Mouse (Mus musculus) Patski (cell line): ENCODE results near the gene Sptan1. TPM values are rescaled to one million over a fixed set of nuclear protein-coding genes. Genes with fewer than 3 reads are reported as not detected.
"Not testable (repeated sequence)": the region's sequence is repeated elsewhere in the genome, so short reads cannot be mapped to it uniquely, and the experiment has no call there.

Source experiments
- ATAC-seq: fragments of 100-300 bp; one replicate; pipeline ENCODE4 v1.8.0; 2021
- CTCF ChIA-PET: fragments of 350-600 bp; sonication (Branson Sonifier 250); formaldehyde crosslinking; loops from one replicate; lab custom pipeline; 2022; ENCODE audit warnings: inconsistent platforms; lab: Charles Lee
- POLR2A ChIA-PET: fragments of 350-600 bp; sonication (Branson Sonifier 250); formaldehyde crosslinking; loops from one replicate; lab custom pipeline; 2022; ENCODE audit warnings: antibody characterized with exemption, inconsistent platforms; lab: Charles Lee
- DNase-seq: peaks from one replicate; pipeline ENCODE4 v3.0.0-alpha.2; 2011; ENCODE audit warnings: low read depth, low spot score
- H3K27me3 ChIP-seq: fragments of 371-371 bp; one replicate; pipeline ENCODE4 v1.5.1; 2021
- CTCF ChIP-seq: fragments of 100-300 bp; IDR thresholded peaks from one replicate; pipeline ENCODE4 v1.5.1; 2021
- in situ Hi-C: fragments of 300-500 bp; cut with MboI; formaldehyde crosslinking; loops from 3 replicates; pipeline ENCODE4 v1.11.1; 2018; ENCODE audit warnings: low pct_unique_long_range_greater_than_20kb, mixed read lengths
- polyA plus RNA-seq: library from polyadenylated mRNA; unstranded; gene quantifications from one replicate; pipeline ENCODE4 v1.2.3, GENCODE M21; 2021

Sptan1 gene
- polyA plus RNA-seq, 1 experiment from 2014 or later: 597 TPM

GRCm38 (mm10) chr2:30037762-30038161 is 72.4 kb downstream of the Sptan1 start:
- ATAC-seq (no peak), DNase-seq (no peak)
- H3K27me3 ChIP-seq: no peaks in the 10 kb centered on the region
- no peak for TF ChIP-seq CTCF
- CTCF ChIA-PET: interaction anchor here (1.3 kb wide), 1 partner anchor 12 kb away, joined by 3 read pairs; no protein-coding TSS in a partner anchor
- POLR2A ChIA-PET: interaction anchor here (1.0 kb wide), 1 partner anchor 48 kb away, joined by 3 read pairs; no protein-coding TSS in a partner anchor
- in situ Hi-C loops: no loop called here

DNA sequence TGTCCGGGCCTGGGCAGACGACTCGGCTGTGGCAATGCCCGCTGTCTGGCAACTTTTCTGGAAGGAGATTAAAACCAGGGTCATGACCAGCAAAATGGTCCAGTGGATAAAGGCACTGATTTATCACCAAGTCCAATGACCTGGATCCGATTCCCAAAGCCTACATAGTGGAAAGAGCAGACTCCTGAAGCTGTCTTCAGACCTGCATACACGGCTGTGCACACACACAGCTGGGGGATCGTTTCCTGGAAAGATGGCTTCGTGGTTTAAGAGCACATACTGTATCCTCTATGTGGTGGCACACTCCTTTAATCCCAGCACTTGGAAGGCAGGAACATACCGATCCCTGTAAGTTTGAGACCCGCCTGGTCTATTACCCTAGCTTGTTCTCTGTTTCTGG is 73.0 kb downstream of the Sptan1 start:
- ChIA-PET POLR2A (no interaction called here), CTCF (no interaction called here)
- DNase-seq: no peak
- no peak for TF ChIP-seq CTCF
- in situ Hi-C loops: no loop called here
- ATAC-seq: no peak
- H3K27me3 ChIP-seq: no peaks in the 10 kb centered on the region

DNA sequence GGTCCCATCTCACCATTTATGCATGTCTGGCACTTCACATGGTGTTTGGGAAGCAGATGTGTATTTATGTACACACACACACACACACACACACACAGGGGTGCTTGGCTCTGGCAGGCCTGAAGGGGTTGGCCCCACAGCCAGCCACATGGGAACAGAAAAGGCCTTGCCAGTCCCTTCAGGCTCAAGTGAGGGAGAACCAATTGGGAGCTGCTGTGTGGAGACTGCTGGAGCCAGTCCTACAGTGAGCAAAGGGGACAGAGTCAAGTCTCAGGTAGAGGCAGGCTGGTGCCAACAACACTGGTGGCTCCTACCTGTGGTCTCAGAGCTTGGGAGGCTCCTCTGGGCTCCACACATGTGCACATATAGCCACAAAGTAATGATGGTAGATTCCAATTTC is 74.3 kb downstream of the Sptan1 start:
- ATAC-seq (no peak), DNase-seq (no peak)
- no peaks in the 10 kb centered on the region for H3K27me3 ChIP-seq
- ChIA-PET POLR2A (interaction anchor here (0.7 kb wide), 1 partner anchor 163 kb away, joined by 5 read pairs; no protein-coding TSS in a partner anchor), CTCF (no interaction called here)
- no peak for TF ChIP-seq CTCF
- in situ Hi-C loops: no loop called here

- no peak for DNase-seq
- TF ChIP-seq CTCF: no peak
- in situ Hi-C loops: no loop called here
- POLR2A ChIA-PET: interaction anchor here (0.6 to 1.6 kb wide), 2 partner anchors 10 to 52 kb away, joined by 3 to 4 read pairs; partner anchors contain the start of gene Zdhhc12
- CTCF ChIA-PET: interaction anchor here (1.5 to 1.8 kb wide), 3 partner anchors 10 to 26 kb away, joined by 3 to 4 read pairs (median 4); no protein-coding TSS in a partner anchor
- ATAC-seq: no peak
- H3K27me3 ChIP-seq: no peaks in the 10 kb centered on the region
Observed at GRCm38 (mm10) chr2:30042445-30042844, 77.1 kb downstream of the Sptan1 start.

DNA sequence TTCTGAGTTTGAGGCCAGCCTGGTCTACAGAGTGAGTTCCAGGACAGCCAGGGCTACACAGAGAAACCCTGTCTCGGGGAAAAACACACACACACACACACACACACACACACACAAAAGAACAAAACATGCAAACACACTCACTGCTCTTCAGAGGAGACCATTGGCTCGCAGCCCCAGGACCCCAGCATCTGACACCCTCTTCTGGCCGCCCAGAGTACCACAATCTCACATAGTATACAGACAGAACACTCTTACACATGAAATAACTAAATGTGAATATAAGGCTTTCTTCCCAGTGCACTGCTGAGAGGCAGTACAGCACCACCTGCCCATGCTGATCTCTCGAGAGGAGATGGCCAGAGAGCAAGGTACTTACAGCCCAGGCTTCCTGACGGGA is 79.2 kb downstream of the Sptan1 start:
- H3K27me3 ChIP-seq: no peaks in the 10 kb centered on the region
- CTCF ChIA-PET: interaction anchor here (1.0 kb wide), 1 partner anchor 11 kb away, joined by 3 read pairs; no protein-coding TSS in a partner anchor
- ATAC-seq (no peak), DNase-seq (no peak)
- POLR2A ChIA-PET: no interaction called here
- TF ChIP-seq CTCF: no peak
- in situ Hi-C loops: no loop called here

DNA sequence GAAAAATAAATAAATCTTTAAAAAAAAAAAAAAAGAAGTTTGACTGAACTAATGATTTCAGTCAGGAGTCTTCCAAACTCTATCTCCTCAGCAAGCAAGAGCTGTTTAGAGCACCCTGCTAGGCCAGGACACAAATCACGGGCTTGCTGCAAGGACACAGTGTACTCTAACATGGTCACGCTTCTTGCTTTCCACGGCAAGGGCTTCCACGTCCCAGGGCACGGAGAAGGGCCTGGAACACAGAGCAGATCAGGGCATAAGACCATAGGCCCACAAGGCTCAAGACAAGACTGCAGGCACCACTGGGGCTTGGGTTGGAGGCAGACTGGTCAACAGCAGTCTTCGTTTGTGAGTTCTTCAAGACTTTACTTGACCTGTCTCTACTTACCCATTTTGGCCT is 81.8 kb downstream of the Sptan1 start:
- DNase-seq (no peak), ATAC-seq (no peak)
- POLR2A ChIA-PET: interaction anchor here (0.6 kb wide), 1 partner anchor 96 kb away, joined by 6 read pairs; no protein-coding TSS in a partner anchor
- TF ChIP-seq CTCF: no peak
- in situ Hi-C loops: loop anchor here (5.0 kb wide), 1 partner anchor 50 kb away; no protein-coding TSS in a partner anchor
- no peaks in the 10 kb centered on the region for H3K27me3 ChIP-seq
- CTCF ChIA-PET: no interaction called here

- ChIA-PET POLR2A (no interaction called here), CTCF (no interaction called here)
- no peaks in the 10 kb centered on the region for H3K27me3 ChIP-seq
- no peak for DNase-seq
- TF ChIP-seq CTCF: no peak
- in situ Hi-C loops: loop anchor here (5.0 kb wide), 1 partner anchor 49 kb away; no protein-coding TSS in a partner anchor
- ATAC-seq: no peak
Observed at GRCm38 (mm10) chr2:30048101-30048501, 82.7 kb downstream of the Sptan1 start.

GRCm38 (mm10) chr2:30048699-30049388 is 83.5 kb downstream of the Sptan1 start, which contains the start of gene Wdr34:
Gene Wdr34, minus strand, starts transcription at chr2:30048881.
- CTCF ChIA-PET: interaction anchor here (1.2 kb wide), 1 partner anchor 14 kb away, joined by 3 read pairs; no protein-coding TSS in a partner anchor
- in situ Hi-C loops: loop anchor here (5.0 kb wide), 1 partner anchor 48 kb away; no protein-coding TSS in a partner anchor
- peak; percentile 83 for DNase-seq
- no peaks in the 10 kb centered on the region for H3K27me3 ChIP-seq
- peak; percentile 69 for ATAC-seq
- TF ChIP-seq CTCF: no peak
- POLR2A ChIA-PET: no interaction called here

DNA sequence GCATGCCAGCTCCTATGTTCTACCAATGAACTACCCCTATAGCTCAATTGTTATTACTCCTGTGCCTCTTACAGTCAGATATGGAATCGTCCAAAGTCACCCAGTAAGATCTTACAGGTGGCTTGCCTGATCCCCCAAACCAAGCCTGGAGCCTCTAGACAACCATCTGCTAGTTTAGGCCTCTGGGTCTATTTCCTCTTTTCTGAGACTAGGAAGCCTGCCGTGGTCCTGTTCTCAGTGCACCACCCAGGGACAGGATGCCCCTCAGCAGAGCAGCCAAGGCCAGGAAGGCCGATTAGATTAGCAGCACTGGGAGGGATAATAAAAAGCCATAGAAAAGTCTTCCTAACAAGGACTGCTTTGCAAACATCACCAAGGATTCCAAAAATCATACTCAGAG is 84.5 kb downstream of the Sptan1 start:
- ChIA-PET POLR2A (no interaction called here), CTCF (interaction anchor here (1.2 kb wide), 1 partner anchor 13 kb away, joined by 3 read pairs; no protein-coding TSS in a partner anchor)
- in situ Hi-C loops: loop anchor here (5.0 kb wide), 1 partner anchor 47 kb away; no protein-coding TSS in a partner anchor
- no peaks in the 10 kb centered on the region for H3K27me3 ChIP-seq
- TF ChIP-seq CTCF: no peak
- no peak for ATAC-seq
- no peak for DNase-seq

- no peak for DNase-seq
- peak; percentile 51 for TF ChIP-seq CTCF
- H3K27me3 ChIP-seq: no peaks in the 10 kb centered on the region
- ChIA-PET POLR2A (interaction anchor here (0.6 kb wide), 1 partner anchor 13 kb away, joined by 5 read pairs; no protein-coding TSS in a partner anchor), CTCF (no interaction called here)
- ATAC-seq: no peak
- in situ Hi-C loops: no loop called here
Observed at GRCm38 (mm10) chr2:30051992-30052761, 86.8 kb downstream of the Sptan1 start.

DNA sequence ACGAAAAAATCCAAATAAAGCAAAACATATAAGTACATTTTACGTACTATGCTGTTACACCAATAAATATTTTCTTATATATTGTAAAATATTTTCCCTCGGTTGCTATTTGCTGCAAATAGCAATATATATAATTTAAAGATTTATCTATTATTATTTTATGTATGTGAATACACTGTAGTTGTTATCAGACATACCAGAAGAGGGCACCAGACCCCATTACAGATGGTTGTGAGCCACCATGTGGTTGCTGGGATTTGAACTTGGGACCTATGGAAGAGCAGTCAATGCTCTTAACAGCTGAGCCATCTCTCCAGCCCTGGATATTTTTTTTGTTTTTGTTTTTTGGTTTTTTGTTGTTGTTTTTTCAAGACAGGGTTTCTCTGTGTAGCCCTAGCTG is 90.0 kb downstream of the Sptan1 start:
- H3K27me3 ChIP-seq, DNase-seq, in situ Hi-C loops, ATAC-seq, CTCF ChIA-PET: not testable (repeated sequence)
- POLR2A ChIA-PET: interaction anchor here (0.6 kb wide), 1 partner anchor 10 kb away, joined by 3 read pairs; no protein-coding TSS in a partner anchor
